Mouse (Mus musculus): ENCODE results near the gene Cyp46a1. TPM values are rescaled to one million over a fixed set of nuclear protein-coding genes. Genes with fewer than 3 reads are reported as not detected.
A peak's percentile ranks its signal among the peaks of the same experiment; 100 is the strongest.

Gene Cyp46a1
- total RNA-seq, 2 experiments from 2014 or later, result 270 to 290 TPM

DNA sequence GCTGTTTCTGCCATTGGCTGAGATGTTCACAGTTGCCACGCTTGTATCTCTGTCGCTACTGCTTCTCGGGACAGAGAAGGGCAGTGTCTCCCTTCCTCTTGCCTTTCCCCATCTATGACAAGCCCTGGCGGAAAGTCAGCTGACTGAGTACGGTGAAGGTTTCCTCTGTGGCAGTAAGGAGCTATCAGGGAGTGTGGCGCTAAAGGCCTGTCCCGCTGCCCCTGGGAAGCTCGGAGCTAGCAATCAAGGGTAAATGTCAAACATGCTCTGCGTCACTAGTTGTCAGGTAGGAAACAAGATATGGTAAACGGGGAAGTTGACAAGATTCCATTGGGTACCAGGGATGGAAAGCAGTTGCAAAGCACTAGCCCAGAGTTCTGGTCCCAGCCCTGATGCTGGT lies 18.4 kb upstream of the Cyp46a1 start:
- no peak for TF ChIP-seq CTCF (IDR thresholded peaks at IDR 0.05)
- DNase-seq (ENCODE audit: extremely low spot score in 1 of 2, low spot score in 2 of 2), result no peak
- H3K4me3 ChIP-seq, result no peak overlapping the region
- intact Hi-C loops (cut with DNase I), result no loop called here
- H3K27ac ChIP-seq, result no peak overlapping the region

DNA sequence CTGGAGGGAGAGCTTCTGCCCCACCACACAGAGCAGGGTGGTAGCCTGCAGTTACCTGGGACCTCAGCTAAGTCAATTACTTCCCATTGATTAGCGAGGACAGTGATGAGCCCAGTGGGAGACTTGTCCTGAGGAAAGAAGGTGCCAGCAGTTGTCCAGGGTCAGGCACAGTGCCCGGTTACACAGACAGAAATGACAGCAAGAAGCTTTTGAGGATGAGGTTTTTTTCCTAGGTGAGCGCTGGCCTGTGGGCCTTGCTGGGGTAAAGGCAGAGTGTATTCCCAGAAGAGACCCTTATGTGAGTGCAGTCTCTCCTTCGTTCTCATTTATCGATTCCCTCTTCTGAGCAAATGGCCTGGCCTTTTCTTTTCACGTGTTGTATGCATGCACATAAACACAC lies 17.5 kb upstream of the Cyp46a1 start:
- no peak for TF ChIP-seq CTCF (IDR thresholded peaks at IDR 0.05)
- H3K27ac ChIP-seq, result no peak overlapping the region
- intact Hi-C loops (cut with DNase I), result no loop called here

DNA sequence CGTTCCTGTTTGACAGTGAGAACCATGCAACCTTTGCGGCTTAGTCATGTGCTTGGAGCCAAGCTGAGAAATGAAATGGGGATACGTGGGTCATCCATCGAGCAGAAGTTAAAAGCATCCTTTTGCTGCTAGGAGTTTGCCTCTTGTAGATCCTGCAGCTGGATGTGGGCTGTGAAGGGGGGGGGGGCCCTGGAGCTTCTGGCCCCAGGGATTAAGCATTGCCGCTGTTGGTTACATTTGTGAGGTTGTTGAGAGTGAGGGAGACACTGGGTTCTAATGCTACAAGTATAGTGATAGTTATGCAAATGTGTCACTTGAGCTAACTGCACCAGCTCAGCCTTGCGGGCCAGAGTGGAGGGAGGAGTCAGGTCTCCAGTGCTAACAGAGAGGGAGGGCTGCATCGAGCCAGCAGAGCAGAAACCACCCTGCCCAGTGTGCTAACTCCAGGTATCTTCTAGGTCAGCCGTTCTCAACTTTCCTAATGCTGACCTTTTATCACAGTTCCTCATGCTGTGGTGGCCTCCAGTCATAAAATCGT lies 16.9 kb upstream of the Cyp46a1 start:
- no peak overlapping the region for H3K27ac ChIP-seq
- no peak for DNase-seq (ENCODE audit: extremely low spot score in 1 of 2, low spot score in 2 of 2)
- H3K4me3 ChIP-seq, result no peak overlapping the region
- intact Hi-C loops (cut with DNase I), result no loop called here
- no peak for TF ChIP-seq CTCF (IDR thresholded peaks at IDR 0.05)

More for the DNA sequence above, 17.5 kb upstream of the Cyp46a1 start:
- H3K4me3 ChIP-seq, result no peak overlapping the region
- no peak for DNase-seq (ENCODE audit: extremely low spot score in 1 of 2, low spot score in 2 of 2)

GRCm38 (mm10) chr12:108317826-108318430 lies 16.3 kb upstream of the Cyp46a1 start:
- intact Hi-C loops (cut with DNase I), result no loop called here
- TF ChIP-seq CTCF (IDR thresholded peaks at IDR 0.05), result no peak
- Histone ChIP-seq H3K4me3 (no peak overlapping the region), H3K27ac (no peak overlapping the region)
- DNase-seq (ENCODE audit: extremely low spot score in 1 of 2, low spot score in 2 of 2), result no peak

GRCm38 (mm10) chr12:108318499-108318898 lies 15.7 kb upstream of the Cyp46a1 start:
- intact Hi-C loops (cut with DNase I), result no loop called here
- no peak for DNase-seq (ENCODE audit: extremely low spot score in 1 of 2, low spot score in 2 of 2)
- no peak overlapping the region for H3K27ac ChIP-seq
- H3K4me3 ChIP-seq, result no peak overlapping the region
- no peak for TF ChIP-seq CTCF (IDR thresholded peaks at IDR 0.05)

GRCm38 (mm10) chr12:108320096-108320495 lies 14.1 kb upstream of the Cyp46a1 start:
- TF ChIP-seq CTCF (IDR thresholded peaks at IDR 0.05), result no peak
- DNase-seq (ENCODE audit: extremely low spot score in 1 of 2, low spot score in 2 of 2), result no peak
- Histone ChIP-seq H3K4me3 (no peak overlapping the region), H3K27ac (no peak overlapping the region)
- intact Hi-C loops (cut with DNase I), result no loop called here

DNA sequence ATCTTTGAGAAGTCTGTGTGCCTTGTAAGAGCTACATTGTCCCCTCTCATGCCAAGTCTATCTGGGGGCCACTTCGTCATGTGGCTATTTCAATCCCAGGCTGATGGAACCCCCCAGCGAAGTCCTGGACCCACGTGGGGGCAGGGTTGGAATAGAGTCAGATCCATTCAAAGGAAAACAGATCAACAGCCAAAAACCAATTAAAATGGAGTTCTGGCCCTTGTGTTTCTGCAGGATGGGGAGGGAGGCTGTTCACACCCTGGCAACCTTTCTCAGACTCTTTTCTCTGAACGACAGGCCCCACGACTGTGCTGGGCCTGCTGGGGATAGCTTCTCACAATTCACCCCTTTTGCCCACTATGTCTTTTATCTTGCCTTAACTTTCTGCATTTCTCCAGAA lies 7.8 kb upstream of the Cyp46a1 start:
- Histone ChIP-seq H3K4me3 (no peak overlapping the region), H3K27ac (no peak overlapping the region)
- DNase-seq (ENCODE audit: extremely low spot score in 1 of 2, low spot score in 2 of 2), result no peak
- intact Hi-C loops (cut with DNase I), result no loop called here
- TF ChIP-seq CTCF (IDR thresholded peaks at IDR 0.05), result no peak

- Histone ChIP-seq H3K27ac (peak overlapping the region; percentile 88), H3K4me3 (peak overlapping the region; percentile 59)
- intact Hi-C loops (cut with DNase I), result no loop called here
- DNase-seq (ENCODE audit: extremely low spot score in 1 of 2, low spot score in 2 of 2), result peak; percentile 86 to 88
- no peak for TF ChIP-seq CTCF (IDR thresholded peaks at IDR 0.05)
These were observed 6.2 kb upstream of the Cyp46a1 start for GRCm38 (mm10) chr12:108327889-108328491.

GRCm38 (mm10) chr12:108333056-108333455 lies 1.1 kb upstream of the Cyp46a1 start:
- peak; percentile 96 for TF ChIP-seq CTCF (IDR thresholded peaks at IDR 0.05)

GRCm38 (mm10) chr12:108333481-108333882 lies 699 bp upstream of the Cyp46a1 start:
- intact Hi-C loops (cut with DNase I), result loop anchor here (1.0 kb wide), 1 partner anchor 161 kb away; no protein-coding TSS in a partner anchor
- peak in 1 of 2 experiments; percentile 30 for DNase-seq (ENCODE audit: extremely low spot score in 1 of 2, low spot score in 2 of 2)
- Histone ChIP-seq H3K4me3 (peak overlapping the region; percentile 36), H3K27ac (peak overlapping the region; percentile 80)
- no peak for TF ChIP-seq CTCF (IDR thresholded peaks at IDR 0.05)

More at GRCm38 (mm10) chr12:108333056-108333455, 1.1 kb upstream of the Cyp46a1 start:
- intact Hi-C loops (cut with DNase I), result loop anchor here (1.0 kb wide), 1 partner anchor 161 kb away; no protein-coding TSS in a partner anchor
- Histone ChIP-seq H3K27ac (peak overlapping the region; percentile 80), H3K4me3 (peak overlapping the region; percentile 36)
- DNase-seq (ENCODE audit: extremely low spot score in 1 of 2, low spot score in 2 of 2), result peak; percentile 82 to 83

- peak overlapping the region; percentile 68 for H3K4me3 ChIP-seq
- TF ChIP-seq CTCF (IDR thresholded peaks at IDR 0.05), result no peak; the same call in 1 of the 2 replicates
- DNase-seq (ENCODE audit: extremely low spot score in 1 of 2, low spot score in 2 of 2), result peak; percentile 42 to 46
- H3K27ac ChIP-seq, result peak overlapping the region; percentile 81
- intact Hi-C loops (cut with DNase I), result no loop called here
These were observed 348 bp downstream of the Cyp46a1 start for GRCm38 (mm10) chr12:108334529-108334928.

DNA sequence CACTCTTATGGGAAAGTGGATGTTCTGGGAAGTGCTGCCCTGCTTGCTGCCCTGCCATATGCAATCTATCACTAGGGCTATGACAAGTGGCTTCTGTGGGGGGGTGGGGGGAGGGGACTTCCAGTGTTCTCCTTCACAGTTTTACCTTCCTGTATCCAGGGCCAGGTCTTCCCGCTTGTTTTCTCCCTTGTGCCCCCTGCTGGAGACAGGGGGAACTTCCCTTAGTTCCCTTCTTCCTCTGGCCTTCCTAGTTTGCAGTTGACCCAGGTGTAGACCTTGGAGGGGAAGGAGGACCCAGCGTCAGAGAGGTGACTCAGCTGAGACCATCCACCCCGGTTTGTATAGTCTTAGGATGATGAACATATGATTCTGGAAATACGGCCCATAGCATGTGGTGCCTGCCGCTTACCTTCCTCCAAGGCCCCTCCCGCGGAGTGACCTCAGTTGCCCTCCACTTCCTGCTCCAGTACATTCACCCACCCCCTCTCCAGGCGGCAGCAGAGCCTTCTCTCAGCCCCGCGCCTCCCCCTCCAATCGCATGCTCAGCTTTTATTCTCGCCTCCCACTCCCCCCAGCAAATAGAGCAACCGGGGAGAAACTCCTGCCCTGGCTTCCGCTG lies 4.5 kb downstream of the Cyp46a1 start:
- intact Hi-C loops (cut with DNase I), result no loop called here
- peak; percentile 65 for TF ChIP-seq CTCF (IDR thresholded peaks at IDR 0.05)
- DNase-seq (ENCODE audit: extremely low spot score in 1 of 2, low spot score in 2 of 2), result peak; percentile 41 to 58

More for the DNA sequence above, 4.5 kb downstream of the Cyp46a1 start:
- H3K27ac ChIP-seq, result no peak overlapping the region
- no peak overlapping the region for H3K4me3 ChIP-seq

Data from left cerebral cortex, adult 2 months (tissue).